Mouse (Mus musculus) MEL (cell line): ENCODE results near the gene Rhbdl3. TPM values are rescaled to one million over a fixed set of nuclear protein-coding genes. Genes with fewer than 3 reads are reported as not detected.

ENCODE experiments used
- DNase-seq: peaks from one replicate; pipeline ENCODE4 v3.0.0; 2011; ENCODE audit warnings: low read depth, low spot score
- H3K27ac ChIP-seq: 2 replicates; pipeline ENCODE4 v1.5.1; 2012; ENCODE audit warnings: low read depth, mild to moderate bottlenecking, control low read depth, low read length, moderate library complexity; ENCODE audit not compliant: control insufficient read depth
- H3K27me3 ChIP-seq, 2 experiments: fragments of 150-350 bp in 1 of 2; sonication (generic) in 1 of 2; 2 replicates each; pipeline ENCODE4 v1.6.1; 2012; ENCODE audit warnings: low read length in 2 of 2, mild to moderate bottlenecking in 2 of 2, improper control_type of control experiment in 1 of 2, moderate library complexity in 1 of 2; ENCODE audit not compliant: insufficient read depth in 2 of 2, control insufficient read depth in 1 of 2
- H3K36me3 ChIP-seq, 2 experiments: 2 replicates each; pipeline ENCODE4 v1.6.1; 2012 to 2014; ENCODE audit warnings: low read length in 2 of 2, improper control_type of control experiment in 1 of 2, inconsistent platforms in 1 of 2, mild to moderate bottlenecking in 1 of 2; ENCODE audit not compliant: insufficient read depth in 2 of 2, control insufficient read depth in 1 of 2
- H3K4me1 ChIP-seq, 2 experiments: fragments of 150-350 bp in 1 of 2; sonication (generic) in 1 of 2; 2 replicates each; pipeline ENCODE4 v1.6.1; 2012; ENCODE audit warnings: low read length in 2 of 2, improper control_type of control experiment in 1 of 2, mild to moderate bottlenecking in 1 of 2; ENCODE audit not compliant: insufficient read depth in 2 of 2, control insufficient read depth in 1 of 2
- H3K4me3 ChIP-seq, 2 experiments: fragments of 150-350 bp in 1 of 2; sonication (generic) in 1 of 2; 2 replicates each; pipeline ENCODE4 v1.5.1; 2012; ENCODE audit warnings: low read depth in 2 of 2, low read length in 2 of 2, mild to moderate bottlenecking in 2 of 2, moderate library complexity in 2 of 2, control low read depth in 1 of 2, improper control_type of control experiment in 1 of 2; ENCODE audit not compliant: control insufficient read depth in 1 of 2, insufficient read depth in 1 of 2
- H3K79me2 ChIP-seq: 2 replicates; pipeline ENCODE4 v1.6.1; 2012; ENCODE audit warnings: mild to moderate bottlenecking, low read length, moderate library complexity; ENCODE audit not compliant: control insufficient read depth, poor library complexity, insufficient read depth
- H3K9ac ChIP-seq: 2 replicates; pipeline ENCODE4 v1.6.1; 2012; ENCODE audit warnings: low read depth, mild to moderate bottlenecking, control low read depth, low read length, moderate library complexity; ENCODE audit not compliant: control insufficient read depth, poor library complexity, severe bottlenecking
- H3K9me3 ChIP-seq: fragments of 150-350 bp; sonication (generic); replicated peaks from 2 replicates; pipeline ENCODE4 v1.6.1; 2012; ENCODE audit warnings: mild to moderate bottlenecking, low read length, improper control_type of control experiment, moderate library complexity; ENCODE audit not compliant: insufficient read depth
- BHLHE40 ChIP-seq: IDR thresholded peaks from 2 replicates; pipeline ENCODE4 v1.6.1; 2012; ENCODE audit warnings: low read depth, mild to moderate bottlenecking, inconsistent platforms, low read length, improper control_type of control experiment, borderline replicate concordance
- CHD2 ChIP-seq: IDR thresholded peaks from 2 replicates; pipeline ENCODE4 v1.6.1; 2011; ENCODE audit warnings: low read length, improper control_type of control experiment
- CTCF ChIP-seq, 3 experiments: IDR thresholded peaks in 2 of 3; conservative IDR thresholded peaks in 1 of 3; 2 replicates each; pipeline ENCODE4 v1.5.1; 2011 to 2012; ENCODE audit warnings: low read length in 3 of 3, low read depth in 2 of 3, mild to moderate bottlenecking in 2 of 3, improper control_type of control experiment in 1 of 3, inconsistent platforms in 1 of 3, mixed read lengths in 1 of 3, moderate library complexity in 1 of 3; ENCODE audit not compliant: control insufficient read depth in 1 of 3, insufficient read depth in 1 of 3, poor library complexity in 1 of 3, severe bottlenecking in 1 of 3
- EP300 ChIP-seq, 2 experiments: IDR thresholded peaks; 2 replicates each; pipeline ENCODE4 v1.6.1; 2011; ENCODE audit warnings: improper control_type of control experiment in 2 of 2, low read length in 2 of 2, low read depth in 1 of 2, mild to moderate bottlenecking in 1 of 2
- GATA1 ChIP-seq: IDR thresholded peaks from 2 replicates; pipeline ENCODE4 v1.6.1; 2011; ENCODE audit warnings: low read depth, low read length, improper control_type of control experiment
- HCFC1 ChIP-seq: IDR thresholded peaks from 2 replicates; pipeline ENCODE4 v1.6.1; 2012; ENCODE audit warnings: low read depth, mild to moderate bottlenecking, inconsistent platforms, low read length, improper control_type of control experiment, moderate library complexity
- KAT2A ChIP-seq: conservative IDR thresholded peaks from 2 replicates; pipeline ENCODE4 v1.6.1; 2012; ENCODE audit warnings: low read depth, low read length, improper control_type of control experiment, inconsistent platforms
- MAFK ChIP-seq: IDR thresholded peaks from 2 replicates; pipeline ENCODE4 v1.6.1; 2011; ENCODE audit warnings: low read depth, mild to moderate bottlenecking, low read length, improper control_type of control experiment, borderline replicate concordance
- MAX ChIP-seq: IDR thresholded peaks from 2 replicates; pipeline ENCODE4 v1.6.1; 2011; ENCODE audit warnings: low read length, improper control_type of control experiment
- MAZ ChIP-seq: IDR thresholded peaks from 2 replicates; pipeline ENCODE4 v1.6.1; 2012; ENCODE audit warnings: low read depth, mild to moderate bottlenecking, inconsistent platforms, low read length, improper control_type of control experiment
- NELFE ChIP-seq: IDR thresholded peaks from 2 replicates; pipeline ENCODE4 v1.6.1; 2011; ENCODE audit warnings: low read depth, low read length, improper control_type of control experiment
- RAD21 ChIP-seq: IDR thresholded peaks from 2 replicates; pipeline ENCODE4 v1.6.1; 2011; ENCODE audit warnings: mild to moderate bottlenecking, low read depth, low read length, improper control_type of control experiment
- RCOR1 ChIP-seq: IDR thresholded peaks from 2 replicates; pipeline ENCODE4 v1.6.1; 2012; ENCODE audit warnings: low read depth, mild to moderate bottlenecking, inconsistent platforms, low read length, improper control_type of control experiment
- SIN3A ChIP-seq: IDR thresholded peaks from 2 replicates; pipeline ENCODE4 v1.6.1; 2012; ENCODE audit warnings: low read length, improper control_type of control experiment, inconsistent platforms
- SMC3 ChIP-seq: IDR thresholded peaks from 2 replicates; pipeline ENCODE4 v1.6.1; 2011; ENCODE audit warnings: low read depth, low read length, improper control_type of control experiment
- USF2 ChIP-seq, 2 experiments: IDR thresholded peaks; 2 replicates each; pipeline ENCODE4 v1.6.1; 2011 to 2012; ENCODE audit warnings: improper control_type of control experiment in 2 of 2, low read length in 2 of 2, borderline replicate concordance in 1 of 2, inconsistent platforms in 1 of 2, low read depth in 1 of 2, mild to moderate bottlenecking in 1 of 2; ENCODE audit not compliant: insufficient read depth in 1 of 2
- ZC3H11A ChIP-seq: IDR thresholded peaks from 2 replicates; pipeline ENCODE4 v1.6.1; 2012; ENCODE audit warnings: low read depth, mild to moderate bottlenecking, inconsistent platforms, low read length, improper control_type of control experiment
- ZKSCAN1 ChIP-seq: IDR thresholded peaks from 2 replicates; pipeline ENCODE4 v1.6.1; 2012; ENCODE audit warnings: low read depth, mild to moderate bottlenecking, inconsistent platforms, low read length, improper control_type of control experiment, moderate library complexity
- polyA plus RNA-seq, 2 experiments: library from polyadenylated mRNA; stranded (reverse) in 1 of 2; unstranded in 1 of 2; fragments of >175 nt in 1 of 2; fragments of >200 nt in 1 of 2; gene quantifications; 2 replicates each; pipeline versions ENCODE4 v1.2.1 to v1.2.4; 2012; ENCODE audit warnings: low replicate concordance in 2 of 2, low read depth in 1 of 2; ENCODE audit not compliant: insufficient read length in 2 of 2, insufficient read depth in 1 of 2, missing spikeins in 1 of 2
- total RNA-seq: library from RNA; depleted of rRNA; stranded (reverse); fragments of 300-350 nt; gene quantifications from 2 replicates; pipeline ENCODE4 v1.2.3, GENCODE M21; 2012

Rhbdl3 gene
- total and polyA plus RNA-seq, 3 experiments = 0.04 to 0.11 TPM; not detected in 1

DNA sequence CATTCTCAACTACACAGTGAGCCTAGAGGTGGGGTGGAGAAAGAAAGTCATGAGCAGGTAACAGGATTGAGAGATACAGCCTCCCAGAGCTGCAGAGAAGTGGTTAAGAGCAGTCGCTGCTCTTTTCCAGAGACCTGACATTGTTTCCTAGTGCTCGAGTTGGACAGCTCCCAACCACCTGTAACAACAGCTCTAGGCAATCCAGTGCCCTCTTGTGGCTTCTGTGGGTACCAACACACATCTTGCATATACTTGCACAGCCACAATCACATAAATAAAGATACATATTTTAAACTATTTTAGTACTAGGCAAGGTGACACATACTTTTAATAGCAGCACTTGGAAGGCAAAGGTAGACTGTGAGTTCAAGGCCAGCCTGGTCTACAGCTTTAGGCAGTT, 9.7 kb upstream of the Rhbdl3 start:
- no peak overlapping the region for H3K9ac ChIP-seq
- no peak; the same call in 1 of the 2 replicates for TF ChIP-seq SMC3
- TF ChIP-seq NELFE = no peak
- TF ChIP-seq GATA1 = no peak
- TF ChIP-seq ZKSCAN1 = no peak
- TF ChIP-seq SIN3A = 0 out of 2 replicates have a peak, but pooled peaks have one; percentile 23
- peak; percentile 16 to 54 (median 39); a peak in 5 of 6 replicates for TF ChIP-seq CTCF (IDR thresholded peaks at IDR 0.05 in 2 of 3, conservative IDR thresholded peaks at IDR 0.05 in 1 of 3; ENCODE audit: control insufficient read depth in 1 of 3, insufficient read depth in 1 of 3, low read depth in 2 of 3, low read length in 3 of 3, poor library complexity in 1 of 3, severe bottlenecking in 1 of 3)
- no peak for TF ChIP-seq MAFK
- no peak for TF ChIP-seq USF2 (IDR thresholded peaks at IDR 0.05; ENCODE audit: borderline replicate concordance in 1 of 2, insufficient read depth in 1 of 2, low read depth in 1 of 2, low read length in 2 of 2)
- TF ChIP-seq HCFC1 = no peak
- TF ChIP-seq MAZ = no peak
- no peak for TF ChIP-seq RAD21
- TF ChIP-seq, all 39 proteins: peak for 2
- DNase-seq = peak; percentile 68
- Histone ChIP-seq H3K27ac (no peak overlapping the region), H3K27me3 (peaks cover 0 to 2% of the 10 kb centered on the region in 2 experiments; a peak in 2 of 4 replicates), H3K4me3 (no peak overlapping the region), H3K4me1 (no peaks in the 10 kb centered on the region), H3K36me3 (no peaks in the 10 kb centered on the region), H3K9me3 (no peaks in the 10 kb centered on the region), H3K79me2 (no peaks in the 10 kb centered on the region)

DNA sequence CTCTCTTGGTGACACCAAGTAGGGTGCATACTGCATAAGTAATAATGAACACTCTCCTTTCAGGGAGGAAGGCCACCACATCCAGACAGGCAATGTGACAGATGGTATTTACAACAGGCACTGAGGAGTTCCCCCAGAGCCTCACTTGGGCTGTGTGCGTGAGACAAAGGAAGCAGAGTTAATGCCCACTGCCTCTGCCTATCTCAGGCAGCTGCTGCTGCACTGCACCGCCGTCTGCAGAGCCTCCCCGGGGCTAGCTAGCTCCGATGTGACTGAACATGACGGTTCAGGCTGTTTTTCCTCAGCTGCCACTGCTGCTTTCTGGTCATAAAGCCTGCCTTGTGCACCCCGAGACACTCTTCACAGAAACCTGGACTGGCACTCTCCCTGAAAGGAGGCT, 8.2 kb upstream of the Rhbdl3 start:
- Histone ChIP-seq H3K36me3 (no peaks in the 10 kb centered on the region), H3K27ac (no peak overlapping the region), H3K9ac (no peak overlapping the region), H3K4me1 (no peaks in the 10 kb centered on the region), H3K4me3 (no peak overlapping the region), H3K9me3 (no peaks in the 10 kb centered on the region), H3K79me2 (no peaks in the 10 kb centered on the region), H3K27me3 (peaks cover 2 to 7% of the 10 kb centered on the region in 2 experiments; a peak in 3 of 4 replicates)
- TF ChIP-seq CHD2 (no peak), HCFC1 (no peak), MAX (no peak), RCOR1 (no peak), KAT2A (no peak), MAZ (no peak), EP300 (IDR thresholded peaks at IDR 0.05; ENCODE audit: low read depth in 1 of 2, low read length in 2 of 2) (no peak), ZC3H11A (no peak), ZKSCAN1 (no peak), SIN3A (no peak), BHLHE40 (no peak)
- no peak for DNase-seq
